Mouse (Mus musculus) intestine, embryonic 14.5 days (tissue): ENCODE results near the gene Tcea3. TPM values are rescaled to one million over a fixed set of nuclear protein-coding genes. Genes with fewer than 3 reads are reported as not detected.
A peak's percentile ranks its signal among the peaks of the same experiment; 100 is the strongest.

Experiments used
- ATAC-seq: fragments of 200-750 bp; cut with Nextera tagmentation; replicated peaks from 2 replicates; pipeline ENCODE4 v1.8.0; 2017; ENCODE audit warnings: low read depth, moderate number of reproducible peaks, moderate TSS enrichment, moderate library complexity; ENCODE audit not compliant: low FRiP score, low TSS enrichment
- DNase-seq: peaks from one replicate; pipeline ENCODE4 v3.0.0-alpha.2; 2018; ENCODE audit warnings: low spot score
- H3K27ac ChIP-seq: fragments of 300-500 bp; sonication (generic); 2 replicates; pipeline ENCODE4 v1.5.1; 2014; ENCODE audit warnings: low read depth, mild to moderate bottlenecking, control low read depth
- H3K27me3 ChIP-seq: fragments of 300-500 bp; sonication (generic); replicated peaks from 2 replicates; pipeline ENCODE4 v1.6.1; 2014; ENCODE audit warnings: low read length, control low read depth; ENCODE audit not compliant: control insufficient read depth, insufficient read depth
- H3K36me3 ChIP-seq: fragments of 300-500 bp; sonication (generic); 2 replicates; pipeline ENCODE4 v1.6.1; 2014; ENCODE audit warnings: low read length, control low read depth; ENCODE audit not compliant: control insufficient read depth, insufficient read depth
- H3K4me1 ChIP-seq: fragments of 300-500 bp; sonication (generic); replicated peaks from 2 replicates; pipeline ENCODE4 v1.6.1; 2014; ENCODE audit warnings: low read length, control low read depth, mixed read lengths; ENCODE audit not compliant: control insufficient read depth, insufficient read depth
- H3K4me2 ChIP-seq: fragments of 300-500 bp; sonication (generic); 2 replicates; pipeline ENCODE4 v1.6.1; 2014; ENCODE audit warnings: low read length
- H3K4me3 ChIP-seq: fragments of 300-500 bp; sonication (generic); 2 replicates; pipeline ENCODE4 v1.5.1; 2014; ENCODE audit warnings: low read depth, low read length, control low read depth, mixed read lengths
- H3K9ac ChIP-seq: fragments of 300-500 bp; sonication (generic); 2 replicates; pipeline ENCODE4 v1.6.1; 2014; ENCODE audit warnings: mild to moderate bottlenecking, low read length
- H3K9me3 ChIP-seq: fragments of 300-500 bp; sonication (generic); 2 replicates; pipeline ENCODE4 v1.6.1; 2016; ENCODE audit warnings: low read length, control low read depth; ENCODE audit not compliant: control insufficient read depth
- WGBS: fragments of 180-500 bp; shearing (Covaris S2); extraction: QIAGEN DNeasy Blood & Tissue Kit; methylation state at CpG from one replicate; pipeline ENCODE4 v1.1.7; 2014; 5-methylcytosine and 5-hydroxymethylcytosine counted together
- polyA plus RNA-seq: library from polyadenylated mRNA; unstranded; fragments of >200 nt; fragmentation: Nextera tagmentation; extraction: Ambion mirVana; gene quantifications from 2 replicates; pipeline ENCODE4 v1.2.1, GENCODE M21; 2014

Gene Tcea3
- polyA plus RNA-seq, 1 experiment from 2014 or later: 18.7 TPM

DNA sequence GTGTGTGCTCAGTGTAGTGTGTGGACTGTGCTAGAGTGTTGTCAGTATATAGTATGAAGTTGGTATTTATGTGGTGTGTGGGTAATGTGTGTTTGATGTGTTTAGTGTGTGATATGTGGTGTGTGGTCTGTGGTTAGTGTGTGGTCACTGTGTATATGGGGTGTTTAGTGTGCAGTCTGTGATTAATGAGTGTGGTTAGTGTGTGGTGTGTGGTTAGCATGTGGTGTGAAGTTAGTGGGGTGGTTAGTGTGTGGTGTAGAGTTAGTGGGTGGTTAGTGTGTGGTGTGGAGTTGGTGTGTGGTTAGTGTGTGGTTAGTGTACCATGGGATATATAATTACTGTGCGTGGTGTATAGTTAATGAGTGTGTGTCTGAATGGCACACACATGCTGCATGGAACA lies 21.4 kb downstream of the Tcea3 start:
- Histone ChIP-seq H3K4me3 (no peak overlapping the region), H3K36me3 (no peaks in the 10 kb centered on the region), H3K27me3 (no peaks in the 10 kb centered on the region), H3K9ac (no peak overlapping the region), H3K4me1 (no peaks in the 10 kb centered on the region), H3K27ac (no peak overlapping the region), H3K9me3 (peaks cover 15% of the 10 kb centered on the region), H3K4me2 (no peak overlapping the region)
- WGBS: 94% methylated on average over 1 of the region's 1 CpGs
- ATAC-seq: no peak
- DNase-seq: no peak

DNA sequence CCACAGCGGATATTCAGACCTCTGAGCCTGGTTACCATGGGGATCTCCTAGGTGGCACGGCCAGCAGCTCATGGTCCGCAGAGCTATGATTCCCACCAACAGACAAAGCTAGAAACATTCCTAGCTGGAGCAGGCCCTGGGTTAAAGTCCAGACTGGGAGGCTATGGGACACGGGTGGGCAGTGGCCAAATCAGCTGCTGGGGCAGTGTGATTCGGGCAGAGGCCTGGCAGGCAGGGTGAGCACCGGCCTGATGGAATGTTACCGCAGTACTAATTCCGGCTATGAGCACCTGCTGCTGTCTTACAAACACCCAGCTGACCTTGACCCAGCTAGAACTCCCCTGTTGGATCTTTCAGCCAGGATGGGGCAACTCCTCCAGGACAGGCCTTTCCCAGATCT lies 23.1 kb downstream of the Tcea3 start:
- Histone ChIP-seq H3K27ac (no peak overlapping the region), H3K27me3 (no peaks in the 10 kb centered on the region), H3K4me3 (no peak overlapping the region), H3K4me2 (no peak overlapping the region), H3K36me3 (no peaks in the 10 kb centered on the region), H3K9ac (no peak overlapping the region), H3K9me3 (peaks cover 15% of the 10 kb centered on the region), H3K4me1 (no peaks in the 10 kb centered on the region)
- ATAC-seq: no peak
- DNase-seq: no peak
- 84% methylated on average over 8 of the region's 8 CpGs for WGBS

DNA sequence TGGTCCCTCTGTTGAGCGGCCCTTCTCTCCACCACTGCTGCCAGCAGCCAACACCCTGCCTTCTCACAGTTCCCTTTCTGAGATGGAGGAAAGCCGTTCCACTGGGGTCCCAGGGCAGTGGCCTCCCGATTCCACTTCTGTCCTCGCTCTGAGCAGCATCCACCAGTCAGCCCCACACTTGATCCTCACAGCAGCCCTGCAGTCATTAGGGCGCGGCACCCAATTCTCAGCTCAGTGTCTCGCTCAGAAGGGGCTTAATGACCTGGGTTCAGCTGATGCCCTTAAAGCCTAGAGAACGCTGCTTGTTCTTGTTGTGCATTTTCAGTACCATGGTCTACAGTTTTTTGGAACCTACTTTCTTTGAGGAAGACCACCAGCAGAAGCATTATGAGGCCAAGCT lies 33.6 kb downstream of the Tcea3 start:
- no peaks in the 10 kb centered on the region for H3K9me3 ChIP-seq
- no peak overlapping the region for H3K4me2 ChIP-seq
- no peak overlapping the region for H3K9ac ChIP-seq
- no peak overlapping the region for H3K27ac ChIP-seq
- WGBS: 69% methylated on average over 8 of the region's 8 CpGs
- H3K36me3 ChIP-seq: no peaks in the 10 kb centered on the region
- no peak for ATAC-seq
- H3K4me3 ChIP-seq: no peak overlapping the region
- no peak for DNase-seq
- no peaks in the 10 kb centered on the region for H3K27me3 ChIP-seq
- H3K4me1 ChIP-seq: peaks cover 20% of the 10 kb centered on the region

DNA sequence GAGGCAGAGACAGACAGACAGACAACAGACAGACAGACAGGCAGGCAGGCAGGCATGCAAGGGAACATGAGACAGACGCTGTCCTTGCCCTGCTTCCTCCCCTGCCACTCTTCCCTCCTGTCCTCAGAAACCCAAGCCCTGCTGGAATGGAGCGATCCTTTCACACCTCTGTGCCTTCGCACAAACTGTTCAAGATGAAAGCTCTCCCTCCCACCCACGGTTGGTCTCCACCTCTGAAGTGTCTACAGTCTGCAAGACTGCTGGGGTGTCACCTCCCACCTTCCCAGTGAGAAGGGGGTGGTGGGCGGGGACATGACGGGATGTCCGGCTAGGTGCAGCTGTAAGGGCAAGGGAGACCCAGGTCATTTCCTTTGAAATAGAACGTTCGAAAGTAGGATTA lies 34.1 kb downstream of the Tcea3 start:
- Histone ChIP-seq H3K9me3 (no peaks in the 10 kb centered on the region), H3K27me3 (no peaks in the 10 kb centered on the region), H3K9ac (no peak overlapping the region), H3K4me3 (no peak overlapping the region), H3K36me3 (no peaks in the 10 kb centered on the region), H3K27ac (no peak overlapping the region), H3K4me2 (no peak overlapping the region), H3K4me1 (peaks cover 23% of the 10 kb centered on the region)
- no peak for ATAC-seq
- DNase-seq: no peak
- 60% methylated on average over 9 of the region's 9 CpGs for WGBS

DNA sequence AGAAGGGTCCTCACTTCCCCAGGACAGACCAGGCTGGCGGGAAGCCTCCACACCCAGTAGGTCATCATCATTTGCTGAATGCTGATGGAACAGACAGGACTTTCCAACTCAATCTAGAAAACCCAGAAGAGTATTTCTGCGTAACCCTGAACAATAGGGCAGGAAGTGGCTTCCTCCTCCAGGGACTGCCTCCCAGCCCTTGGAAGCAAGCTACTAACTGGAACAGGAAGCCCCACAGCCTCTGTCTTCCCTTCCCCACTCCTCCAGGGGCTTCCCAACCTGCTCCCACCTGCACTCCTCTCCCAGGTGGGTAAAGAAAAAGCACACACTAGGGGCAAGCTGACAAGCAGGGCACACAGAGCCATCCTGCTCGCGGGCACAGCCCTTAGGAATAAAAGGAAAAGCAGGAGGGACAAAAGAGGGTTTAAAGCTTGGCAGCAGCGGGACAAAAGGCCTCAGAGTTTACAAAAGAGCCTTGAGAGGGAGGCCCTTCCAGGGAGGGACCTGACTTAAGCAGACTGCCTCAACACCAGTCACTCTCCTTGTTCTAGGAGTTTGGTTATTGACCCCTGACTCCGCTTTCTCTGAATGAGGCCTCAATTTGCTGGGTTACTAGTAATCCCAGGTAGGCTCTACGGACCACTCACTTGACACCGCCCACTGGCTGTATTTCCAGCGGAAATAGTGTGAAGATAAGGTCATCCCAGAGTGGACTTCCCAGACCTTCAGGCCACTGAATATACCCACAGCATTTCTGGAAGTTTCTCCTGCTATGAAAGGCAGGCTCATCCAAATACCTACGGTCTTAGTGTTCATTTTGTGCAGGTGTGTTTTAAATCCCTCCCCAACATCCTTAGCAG lies 35.3 kb downstream of the Tcea3 start:
- Histone ChIP-seq H3K27ac (peak overlapping the region; percentile 91), H3K4me3 (no peak overlapping the region), H3K9me3 (no peaks in the 10 kb centered on the region), H3K4me1 (peaks cover 31% of the 10 kb centered on the region), H3K27me3 (no peaks in the 10 kb centered on the region), H3K4me2 (no peak overlapping the region), H3K9ac (no peak overlapping the region), H3K36me3 (peaks cover 8% of the 10 kb centered on the region)
- 43% methylated on average over 10 of the region's 10 CpGs for WGBS
- ATAC-seq (no peak), DNase-seq (peak; percentile 66)

DNA sequence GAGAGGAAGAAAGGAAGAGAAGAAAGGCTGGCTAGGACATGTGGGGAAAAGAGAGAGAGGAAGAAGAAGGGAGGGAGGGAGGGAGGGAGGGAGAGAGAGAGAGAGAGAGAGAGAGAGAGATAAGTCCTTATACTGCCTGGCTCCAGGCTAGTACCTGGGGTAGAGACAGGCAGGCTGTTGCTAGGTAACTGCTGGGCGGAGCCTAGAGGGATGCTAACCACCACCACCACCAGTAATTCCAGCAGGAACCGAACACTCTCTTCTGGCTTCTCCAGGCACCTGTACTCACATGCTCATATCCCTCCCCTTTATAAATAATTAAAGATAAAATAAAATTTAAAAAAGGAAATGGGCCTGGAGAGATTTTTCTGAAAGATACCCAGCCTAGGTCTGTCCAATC lies 36.3 kb downstream of the Tcea3 start:
- Histone ChIP-seq H3K4me1 (peaks cover 31% of the 10 kb centered on the region), H3K4me3 (no peak overlapping the region), H3K27ac (peak overlapping the region; percentile 91), H3K9ac (no peak overlapping the region), H3K27me3 (no peaks in the 10 kb centered on the region), H3K4me2 (peak overlapping the region; percentile 94), H3K9me3 (0 out of 2 replicates have a peak, but pooled peaks cover 5% of the 10 kb centered on the region), H3K36me3 (peaks cover 17% of the 10 kb centered on the region)
- DNase-seq: no peak
- no peak for ATAC-seq
- WGBS: 38% methylated on average over 2 of the region's 2 CpGs

DNA sequence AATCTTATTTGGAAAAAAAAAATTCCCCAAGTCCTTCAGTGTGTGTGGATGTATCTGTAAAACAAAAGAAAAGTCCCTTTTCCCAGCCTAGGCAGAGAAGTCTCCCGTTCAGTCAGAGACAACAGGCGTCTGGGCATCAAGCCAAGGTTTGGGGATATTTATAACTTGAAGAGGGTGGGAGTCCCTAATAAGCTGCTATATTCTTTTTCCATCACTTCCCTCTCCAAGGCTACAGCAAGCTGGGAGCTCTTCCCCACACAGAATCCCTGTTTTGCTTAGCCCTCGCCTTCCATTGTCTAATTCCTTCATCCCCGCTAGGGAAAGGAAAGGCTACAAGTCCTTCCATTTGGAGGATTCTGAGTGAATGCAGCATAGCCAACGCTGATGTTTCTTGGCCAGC lies 36.9 kb downstream of the Tcea3 start, which contains the start of gene Zfp46:
Zfp46 (plus strand) TSS at position 229 of the 400 bp plus-strand sequence.
- Histone ChIP-seq H3K27me3 (no peaks in the 10 kb centered on the region; the same call in 1 of the 2 replicates), H3K9me3 (0 out of 2 replicates have a peak, but pooled peaks cover 5% of the 10 kb centered on the region), H3K27ac (peak within 1 kb of the TSS; percentile 91), H3K4me2 (peak within 1 kb of the TSS; percentile 94), H3K4me3 (peak within 1 kb of the TSS; percentile 74), H3K4me1 (peaks cover 31% of the 10 kb centered on the region), H3K9ac (peak within 1 kb of the TSS; percentile 65), H3K36me3 (peaks cover 24% of the 10 kb centered on the region)
- DNase-seq (peak; percentile 78), ATAC-seq (no peak)
- 22% methylated on average over 5 of the region's 5 CpGs for WGBS

DNA sequence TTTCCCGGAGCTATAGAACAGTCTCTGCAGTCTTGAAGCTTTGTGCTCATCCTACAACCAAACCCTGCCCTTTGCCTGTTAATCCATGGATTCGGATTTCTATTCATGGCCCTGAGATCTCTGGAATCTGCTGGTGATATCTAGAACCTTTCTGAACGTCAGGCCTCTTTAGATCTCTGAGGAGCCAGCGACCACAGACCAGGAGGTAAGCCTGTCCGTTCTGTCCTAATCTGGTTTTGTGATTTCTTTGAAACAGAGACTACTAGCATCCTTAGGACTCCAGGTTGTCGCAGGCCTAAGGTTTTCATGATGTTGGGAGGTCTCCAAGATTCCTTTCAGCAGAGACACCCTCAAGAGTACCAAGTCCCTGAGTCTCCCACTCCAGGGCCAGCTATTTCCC lies 37.4 kb downstream of the Tcea3 start:
- WGBS: 25% methylated on average over 6 of the region's 6 CpGs
- Histone ChIP-seq H3K27me3 (peaks cover 2% of the 10 kb centered on the region; the same call in 1 of the 2 replicates), H3K9me3 (0 out of 2 replicates have a peak, but pooled peaks cover 5% of the 10 kb centered on the region), H3K4me3 (peak overlapping the region; percentile 74), H3K27ac (peak overlapping the region; percentile 91), H3K36me3 (peaks cover 28% of the 10 kb centered on the region), H3K4me1 (peaks cover 31% of the 10 kb centered on the region), H3K9ac (peak overlapping the region; percentile 65), H3K4me2 (peak overlapping the region; percentile 94)
- no peak for ATAC-seq
- no peak for DNase-seq
